Mouse (Mus musculus): ENCODE data around the gene Fam189b.

The Fam189b gene

GRCm38 (mm10) chr3:89227307-89228179, 44.6 kb downstream of the Fam189b start:
- in situ Hi-C loops (cut with MboI; ENCODE audit: low sequenced_read_pairs) = no loop called here

- in situ Hi-C loops (cut with MboI; ENCODE audit: low sequenced_read_pairs) = no loop called here
Measured at GRCm38 (mm10) chr3:89228180-89228549, 45.2 kb downstream of the Fam189b start.

GRCm38 (mm10) chr3:89228836-89229235, 45.9 kb downstream of the Fam189b start, which contains the start of gene Muc1:
TSS of gene Muc1 (plus strand) at chr3:89229057.
- in situ Hi-C loops (cut with MboI; ENCODE audit: low sequenced_read_pairs) = no loop called here

GRCm38 (mm10) chr3:89229276-89229675, 46.3 kb downstream of the Fam189b start:
- in situ Hi-C loops (cut with MboI; ENCODE audit: low sequenced_read_pairs) = no loop called here

- in situ Hi-C loops (cut with MboI; ENCODE audit: low sequenced_read_pairs) = no loop called here
Measured at GRCm38 (mm10) chr3:89230561-89230960, 47.6 kb downstream of the Fam189b start.

GRCm38 (mm10) chr3:89231345-89231744, 48.4 kb downstream of the Fam189b start:
- in situ Hi-C loops (cut with MboI; ENCODE audit: low sequenced_read_pairs) = no loop called here

- in situ Hi-C loops (cut with MboI; ENCODE audit: low sequenced_read_pairs) = no loop called here
Measured at GRCm38 (mm10) chr3:89231772-89232275, 48.9 kb downstream of the Fam189b start.

GRCm38 (mm10) chr3:89232614-89233013, 49.7 kb downstream of the Fam189b start:
- in situ Hi-C loops (cut with MboI; ENCODE audit: low sequenced_read_pairs) = no loop called here

- in situ Hi-C loops (cut with MboI; ENCODE audit: low sequenced_read_pairs) = no loop called here
Measured at GRCm38 (mm10) chr3:89233562-89234110, 50.7 kb downstream of the Fam189b start.

- in situ Hi-C loops (cut with MboI; ENCODE audit: low sequenced_read_pairs) = no loop called here
Measured at GRCm38 (mm10) chr3:89236516-89236915, 53.6 kb downstream of the Fam189b start.

- in situ Hi-C loops (cut with MboI; ENCODE audit: low sequenced_read_pairs) = no loop called here
Measured at GRCm38 (mm10) chr3:89237682-89238081, 54.7 kb downstream of the Fam189b start.

- in situ Hi-C loops (cut with MboI; ENCODE audit: low sequenced_read_pairs) = no loop called here
Measured at GRCm38 (mm10) chr3:89238494-89238893, 55.6 kb downstream of the Fam189b start.
